Mouse (Mus musculus) heart, embryonic 15.5 days (tissue): ENCODE results near the gene Gtdc1. TPM values are rescaled to one million over a fixed set of nuclear protein-coding genes. Genes with fewer than 3 reads are reported as not detected.

Source experiments
- ATAC-seq: fragments of 200-750 bp; cut with Nextera tagmentation; replicated peaks from 2 replicates; pipeline ENCODE4 v1.8.0; 2017; ENCODE audit warnings: low read depth, moderate TSS enrichment; ENCODE audit not compliant: insufficient number of reproducible peaks, insufficient read depth, low FRiP score
- H3K27ac ChIP-seq: fragments of 300-500 bp; sonication (generic); 2 replicates; pipeline ENCODE4 v1.5.1; 2015; ENCODE audit warnings: mild to moderate bottlenecking, inconsistent platforms
- H3K27me3 ChIP-seq: fragments of 300-500 bp; sonication (generic); 2 replicates; pipeline ENCODE4 v1.6.1; 2015; ENCODE audit warnings: inconsistent platforms
- H3K36me3 ChIP-seq: fragments of 300-500 bp; sonication (generic); 2 replicates; pipeline ENCODE4 v1.6.1; 2015; ENCODE audit warnings: mild to moderate bottlenecking, inconsistent platforms
- H3K4me1 ChIP-seq: fragments of 300-500 bp; sonication (generic); replicated peaks from 2 replicates; pipeline ENCODE4 v1.6.1; 2015; ENCODE audit warnings: inconsistent platforms
- H3K4me2 ChIP-seq: fragments of 300-500 bp; sonication (generic); 2 replicates; pipeline ENCODE4 v1.6.1; 2015; ENCODE audit warnings: inconsistent platforms, mild to moderate bottlenecking, moderate library complexity
- H3K4me3 ChIP-seq: fragments of 300-500 bp; sonication (generic); 2 replicates; pipeline ENCODE4 v1.5.1; 2015; ENCODE audit warnings: mild to moderate bottlenecking, inconsistent platforms
- H3K9ac ChIP-seq: fragments of 300-500 bp; sonication (generic); 2 replicates; pipeline ENCODE4 v1.6.1; 2015; ENCODE audit warnings: mild to moderate bottlenecking, inconsistent platforms
- H3K9me3 ChIP-seq: fragments of 300-500 bp; sonication (generic); replicated peaks from 2 replicates; pipeline ENCODE4 v1.6.1; 2016; ENCODE audit warnings: inconsistent platforms
- WGBS: fragments of 180-500 bp; shearing (Covaris S2); methylation state at CpG from one replicate; pipeline ENCODE4 v1.1.7; 2015; ENCODE audit warnings: mixed read lengths; 5-methylcytosine and 5-hydroxymethylcytosine counted together
- polyA plus RNA-seq: library from polyadenylated mRNA; unstranded; fragments of >200 nt; fragmentation: Nextera tagmentation; extraction: Ambion mirVana; gene quantifications from 2 replicates; pipeline ENCODE4 v1.2.1, GENCODE M21; 2015

Gene Gtdc1
- polyA plus RNA-seq, 1 experiment from 2014 or later, result 7.8 TPM

- WGBS, result 83% methylated on average over 8 of the region's 8 CpGs
Observed at GRCm38 (mm10) chr2:44923056-44923883, 4.2 kb downstream of the Gtdc1 start.

GRCm38 (mm10) chr2:44922500-44922899 is 5.0 kb downstream of the Gtdc1 start:
- H3K9ac ChIP-seq, result no peak overlapping the region

More at GRCm38 (mm10) chr2:44923056-44923883, 4.2 kb downstream of the Gtdc1 start:
- Histone ChIP-seq H3K4me2 (no peak overlapping the region), H3K27ac (no peak overlapping the region), H3K27me3 (no peaks in the 10 kb centered on the region), H3K9me3 (no peaks in the 10 kb centered on the region), H3K9ac (no peak overlapping the region), H3K4me3 (no peak overlapping the region), H3K36me3 (no peaks in the 10 kb centered on the region), H3K4me1 (peaks cover 11% of the 10 kb centered on the region)
- no peak for ATAC-seq

GRCm38 (mm10) chr2:44920471-44920870 is 7.0 kb downstream of the Gtdc1 start:
- 67% methylated on average over 3 of the region's 3 CpGs for WGBS
- Histone ChIP-seq H3K9me3 (no peaks in the 10 kb centered on the region), H3K4me2 (no peak overlapping the region), H3K27me3 (no peaks in the 10 kb centered on the region), H3K4me3 (no peak overlapping the region), H3K27ac (no peak overlapping the region), H3K9ac (no peak overlapping the region), H3K4me1 (0 out of 2 replicates have a peak, but pooled peaks cover 4% of the 10 kb centered on the region), H3K36me3 (no peaks in the 10 kb centered on the region)
- ATAC-seq, result no peak

More at GRCm38 (mm10) chr2:44922500-44922899, 5.0 kb downstream of the Gtdc1 start:
- H3K9me3 ChIP-seq, result no peaks in the 10 kb centered on the region
- no peak for ATAC-seq
- no peaks in the 10 kb centered on the region for H3K27me3 ChIP-seq
- H3K4me1 ChIP-seq, result peaks cover 8% of the 10 kb centered on the region
- H3K4me2 ChIP-seq, result no peak overlapping the region
- no peak overlapping the region for H3K4me3 ChIP-seq
- 87% methylated on average over 2 of the region's 2 CpGs for WGBS
- no peak overlapping the region for H3K27ac ChIP-seq
- H3K36me3 ChIP-seq, result no peaks in the 10 kb centered on the region

GRCm38 (mm10) chr2:44919326-44919725 is 8.1 kb downstream of the Gtdc1 start:
- WGBS, result 73% methylated on average over 1 of the region's 1 CpGs
- H3K9ac ChIP-seq, result no peak overlapping the region
- no peaks in the 10 kb centered on the region for H3K9me3 ChIP-seq
- no peak overlapping the region for H3K4me3 ChIP-seq
- no peaks in the 10 kb centered on the region for H3K36me3 ChIP-seq
- no peaks in the 10 kb centered on the region for H3K27me3 ChIP-seq
- 0 out of 2 replicates have a peak, but pooled peaks cover 4% of the 10 kb centered on the region for H3K4me1 ChIP-seq
- no peak overlapping the region for H3K27ac ChIP-seq
- no peak for ATAC-seq
- no peak overlapping the region for H3K4me2 ChIP-seq

- no peaks in the 10 kb centered on the region for H3K36me3 ChIP-seq
- no peak overlapping the region for H3K27ac ChIP-seq
- no peaks in the 10 kb centered on the region for H3K9me3 ChIP-seq
- H3K4me3 ChIP-seq, result no peak overlapping the region
- no peak for ATAC-seq
- 0 out of 2 replicates have a peak, but pooled peaks cover 4% of the 10 kb centered on the region for H3K4me1 ChIP-seq
- no peaks in the 10 kb centered on the region for H3K27me3 ChIP-seq
- H3K9ac ChIP-seq, result no peak overlapping the region
- WGBS, result 94% methylated on average over 2 of the region's 2 CpGs
- H3K4me2 ChIP-seq, result no peak overlapping the region
Observed at GRCm38 (mm10) chr2:44918737-44919136, 8.7 kb downstream of the Gtdc1 start.

- H3K27me3 ChIP-seq, result no peaks in the 10 kb centered on the region
- no peaks in the 10 kb centered on the region for H3K36me3 ChIP-seq
- 0 out of 2 replicates have a peak, but pooled peaks cover 4% of the 10 kb centered on the region for H3K4me1 ChIP-seq
- no peak overlapping the region for H3K4me2 ChIP-seq
- H3K4me3 ChIP-seq, result no peak overlapping the region
- H3K27ac ChIP-seq, result no peak overlapping the region
- no peak for ATAC-seq
- no peaks in the 10 kb centered on the region for H3K9me3 ChIP-seq
- no peak overlapping the region for H3K9ac ChIP-seq
Observed at GRCm38 (mm10) chr2:44916286-44916685, 11.2 kb downstream of the Gtdc1 start.

GRCm38 (mm10) chr2:44897801-44898200 is 29.7 kb downstream of the Gtdc1 start:
- Histone ChIP-seq H3K4me1 (no peaks in the 10 kb centered on the region), H3K9ac (no peak overlapping the region), H3K27ac (peak overlapping the region; percentile 18; the same call in 1 of the 2 replicates), H3K36me3 (no peaks in the 10 kb centered on the region), H3K4me3 (no peak overlapping the region), H3K27me3 (no peaks in the 10 kb centered on the region), H3K9me3 (no peaks in the 10 kb centered on the region), H3K4me2 (no peak overlapping the region)
- 76% methylated on average over 1 of the region's 1 CpGs for WGBS
- ATAC-seq, result no peak

- WGBS, result 82% methylated on average over 2 of the region's 2 CpGs
- H3K27me3 ChIP-seq, result no peaks in the 10 kb centered on the region
Observed at GRCm38 (mm10) chr2:44873718-44874117, 53.7 kb downstream of the Gtdc1 start.

GRCm38 (mm10) chr2:44864726-44865125 is 62.7 kb downstream of the Gtdc1 start:
- Histone ChIP-seq H3K4me3 (no peak overlapping the region), H3K27ac (no peak overlapping the region), H3K4me1 (no peaks in the 10 kb centered on the region), H3K9ac (no peak overlapping the region), H3K9me3 (no peaks in the 10 kb centered on the region), H3K27me3 (no peaks in the 10 kb centered on the region), H3K4me2 (no peak overlapping the region), H3K36me3 (no peaks in the 10 kb centered on the region)
- ATAC-seq, result no peak

More at GRCm38 (mm10) chr2:44873718-44874117, 53.7 kb downstream of the Gtdc1 start:
- Histone ChIP-seq H3K9ac (no peak overlapping the region), H3K4me2 (no peak overlapping the region), H3K27ac (no peak overlapping the region), H3K9me3 (no peaks in the 10 kb centered on the region), H3K4me1 (no peaks in the 10 kb centered on the region), H3K36me3 (no peaks in the 10 kb centered on the region), H3K4me3 (no peak overlapping the region)
- no peak for ATAC-seq

- Histone ChIP-seq H3K4me1 (no peaks in the 10 kb centered on the region), H3K27ac (no peak overlapping the region), H3K36me3 (peaks cover 3% of the 10 kb centered on the region; the same call in 1 of the 2 replicates), H3K4me2 (no peak overlapping the region), H3K4me3 (no peak overlapping the region), H3K27me3 (no peaks in the 10 kb centered on the region), H3K9ac (no peak overlapping the region), H3K9me3 (no peaks in the 10 kb centered on the region)
- no peak for ATAC-seq
- WGBS, result 86% methylated on average over 2 of the region's 2 CpGs
Observed at GRCm38 (mm10) chr2:44854475-44854874, 73.0 kb downstream of the Gtdc1 start.

- H3K36me3 ChIP-seq, result peaks cover 3% of the 10 kb centered on the region; the same call in 1 of the 2 replicates
Observed at GRCm38 (mm10) chr2:44849666-44850065, 77.8 kb downstream of the Gtdc1 start.

GRCm38 (mm10) chr2:44848156-44848555 is 79.3 kb downstream of the Gtdc1 start:
- Histone ChIP-seq H3K4me2 (no peak overlapping the region), H3K4me1 (no peaks in the 10 kb centered on the region), H3K9ac (no peak overlapping the region), H3K27me3 (no peaks in the 10 kb centered on the region), H3K36me3 (peaks cover 3% of the 10 kb centered on the region; the same call in 1 of the 2 replicates), H3K4me3 (no peak overlapping the region), H3K9me3 (no peaks in the 10 kb centered on the region), H3K27ac (no peak overlapping the region)
- no peak for ATAC-seq
- 67% methylated on average over 1 of the region's 1 CpGs for WGBS

More at GRCm38 (mm10) chr2:44849666-44850065, 77.8 kb downstream of the Gtdc1 start:
- H3K27me3 ChIP-seq, result no peaks in the 10 kb centered on the region
- no peak overlapping the region for H3K9ac ChIP-seq
- H3K4me2 ChIP-seq, result no peak overlapping the region
- H3K9me3 ChIP-seq, result no peaks in the 10 kb centered on the region
- H3K27ac ChIP-seq, result no peak overlapping the region
- no peak overlapping the region for H3K4me3 ChIP-seq
- ATAC-seq, result no peak
- no peaks in the 10 kb centered on the region for H3K4me1 ChIP-seq
